Mouse (Mus musculus) left cerebral cortex, adult 2 months (tissue): ENCODE data around the gene Nagpa. TPM values are rescaled to one million over a fixed set of nuclear protein-coding genes. Genes with fewer than 3 reads are reported as not detected.

Source experiments
- DNase-seq, 2 experiments: peaks; one replicate each; pipeline ENCODE4 v3.0.0; 2021 to 2022; ENCODE audit warnings: low spot score in 2 of 2, mixed read lengths in 1 of 2; ENCODE audit errors: extremely low spot score in 1 of 2
- H3K27ac ChIP-seq: fragments of 200-600 bp; 2 replicates; pipeline ENCODE4 v1.8.1; 2022
- H3K4me3 ChIP-seq: fragments of 200-600 bp; 2 replicates; pipeline ENCODE4 v1.8.1; 2022
- CTCF ChIP-seq: fragments of 200-600 bp; IDR thresholded peaks from 2 replicates; pipeline ENCODE4 v1.8.1; 2022; ENCODE audit warnings: antibody characterized with exemption, mild to moderate bottlenecking, moderate library complexity
- intact Hi-C: fragments of 180-260 bp; cut with DNase I; formaldehyde crosslinking; loops from one replicate; pipeline ENCODE4 v1.15.1; 2025
- total RNA-seq, 2 experiments: library from RNA; stranded (reverse); gene quantifications; 2 replicates each; pipeline ENCODE4 v1.2.3; 2021

The Nagpa gene
- total RNA-seq, 2 experiments from 2014 or later = 12.6 to 14.5 TPM

- intact Hi-C loops = no loop called here
- H3K27ac ChIP-seq = peak within 1 kb of the TSS; percentile 50; the same call in 1 of the 2 replicates
These were observed 18.3 kb upstream of the Nagpa start, which contains the start of gene AU021092 for GRCm38 (mm10) chr16:5222140-5222539. TSS of gene AU021092 (minus strand) at chr16:5222299.

GRCm38 (mm10) chr16:5221403-5221802, 17.6 kb upstream of the Nagpa start:
- intact Hi-C loops = no loop called here
- no peak for DNase-seq
- Histone ChIP-seq H3K4me3 (no peak overlapping the region), H3K27ac (no peak overlapping the region)
- TF ChIP-seq CTCF = no peak

More at GRCm38 (mm10) chr16:5222140-5222539, 18.3 kb upstream of the Nagpa start, which contains the start of gene AU021092:
- no peak for TF ChIP-seq CTCF
- DNase-seq = no peak
- no peak within 1 kb of the TSS for H3K4me3 ChIP-seq

DNA sequence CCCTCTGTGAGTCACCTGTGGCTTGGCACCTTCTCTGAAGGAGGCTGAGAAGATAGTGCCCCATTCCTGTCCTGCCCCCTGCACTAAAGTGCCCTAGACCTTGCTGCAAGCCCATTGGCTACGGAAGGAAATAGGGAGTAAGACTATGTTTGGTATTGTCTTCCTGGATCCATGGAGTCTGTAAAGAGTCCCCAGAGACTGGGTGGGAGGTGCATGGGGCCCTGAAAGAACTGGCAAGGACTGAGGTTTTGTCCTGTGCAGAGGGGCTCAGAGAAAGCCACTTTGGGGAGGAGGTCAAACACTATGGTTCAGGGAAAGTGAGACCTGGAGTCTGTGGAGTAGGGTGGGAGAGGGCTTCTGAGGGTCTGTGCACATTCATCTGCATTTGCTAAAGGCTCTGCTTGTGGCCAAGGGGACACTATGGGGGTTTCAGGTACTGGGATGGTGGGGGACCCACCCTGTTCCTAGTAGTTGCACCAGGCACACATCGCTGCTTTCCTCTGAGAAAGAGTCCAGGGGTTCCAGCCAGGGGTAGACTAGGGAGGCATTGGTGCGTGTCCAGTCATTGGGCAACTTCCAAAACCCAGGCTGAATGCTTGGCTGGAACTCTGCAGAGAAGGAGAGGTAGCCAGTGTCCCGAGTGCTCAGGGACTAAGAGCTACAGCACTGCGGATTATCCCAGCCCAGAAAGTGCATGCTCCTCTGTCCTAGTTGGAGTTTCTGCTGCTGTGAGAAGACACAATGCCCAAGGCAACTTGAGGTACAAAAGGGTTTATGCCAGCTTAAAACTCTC, 13.7 kb upstream of the Nagpa start:
- Histone ChIP-seq H3K27ac (no peak overlapping the region), H3K4me3 (no peak overlapping the region)
- no peak for DNase-seq
- TF ChIP-seq CTCF = no peak
- intact Hi-C loops = no loop called here

GRCm38 (mm10) chr16:5216686-5217085, 12.9 kb upstream of the Nagpa start:
- no peak for DNase-seq
- H3K27ac ChIP-seq = no peak overlapping the region
- intact Hi-C loops = no loop called here
- H3K4me3 ChIP-seq = no peak overlapping the region
- no peak for TF ChIP-seq CTCF

DNA sequence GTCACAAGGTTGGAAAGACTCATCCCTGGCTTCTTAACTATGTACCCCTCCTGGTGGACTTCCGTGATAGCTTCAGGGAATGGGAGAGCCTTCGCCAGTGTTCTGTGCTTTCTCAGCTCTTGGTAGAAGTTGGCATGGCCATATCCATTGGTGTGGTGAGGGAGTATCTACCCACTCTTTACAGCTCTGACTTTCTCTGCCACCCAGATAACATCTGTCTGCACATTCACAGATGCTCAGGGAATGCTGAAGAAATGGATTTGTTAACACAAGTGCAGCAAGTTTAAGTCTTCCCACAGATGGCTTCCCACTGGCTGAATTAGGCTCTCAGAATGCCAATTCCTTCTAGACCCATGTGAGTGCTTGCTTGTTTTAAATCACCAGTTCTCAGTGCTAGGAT, 10.3 kb upstream of the Nagpa start:
- DNase-seq = no peak
- intact Hi-C loops = no loop called here
- no peak for TF ChIP-seq CTCF
- Histone ChIP-seq H3K27ac (no peak overlapping the region), H3K4me3 (no peak overlapping the region)

DNA sequence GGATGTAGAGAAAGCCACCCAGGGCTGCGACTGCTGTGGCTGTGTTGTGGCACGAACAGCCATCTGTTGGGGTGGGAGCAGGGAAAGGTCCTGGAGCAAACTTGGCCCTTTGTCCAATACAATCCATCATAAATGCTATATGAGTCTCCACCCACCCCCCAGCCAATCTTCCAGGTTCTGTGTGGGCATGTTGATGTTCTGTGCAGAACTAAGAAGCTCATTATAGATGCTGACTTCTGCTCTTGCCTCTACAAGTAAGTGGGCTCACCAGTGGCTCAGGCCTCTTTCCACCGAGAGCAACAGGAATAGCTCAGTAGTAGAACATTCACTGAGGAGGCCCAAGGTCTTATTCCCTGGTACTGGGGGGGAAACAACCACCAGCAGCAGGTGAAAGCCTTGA, 8.3 kb upstream of the Nagpa start:
- intact Hi-C loops = no loop called here
- no peak for DNase-seq
- TF ChIP-seq CTCF = no peak
- no peak overlapping the region for H3K27ac ChIP-seq
- H3K4me3 ChIP-seq = no peak overlapping the region

DNA sequence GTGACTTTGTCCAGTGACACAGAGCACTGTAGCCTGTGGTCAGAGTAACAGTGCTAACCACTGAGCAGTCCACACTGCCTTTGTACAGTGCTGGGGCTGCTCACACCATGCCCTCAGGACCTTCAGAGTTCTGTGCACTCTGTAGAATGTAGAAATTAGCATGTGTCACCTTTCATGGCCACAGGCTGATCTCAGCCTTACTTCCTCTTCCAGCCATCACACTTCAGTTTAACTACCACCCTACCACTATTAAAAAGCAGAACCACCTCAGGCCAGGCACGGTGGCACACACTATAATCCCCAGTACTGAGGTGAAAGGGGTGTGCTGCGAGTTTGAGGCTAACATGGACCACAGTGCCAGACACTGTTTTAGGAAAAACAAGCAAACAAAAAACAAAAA, 6.6 kb upstream of the Nagpa start:
- intact Hi-C loops = no loop called here
- no peak overlapping the region for H3K27ac ChIP-seq

DNA sequence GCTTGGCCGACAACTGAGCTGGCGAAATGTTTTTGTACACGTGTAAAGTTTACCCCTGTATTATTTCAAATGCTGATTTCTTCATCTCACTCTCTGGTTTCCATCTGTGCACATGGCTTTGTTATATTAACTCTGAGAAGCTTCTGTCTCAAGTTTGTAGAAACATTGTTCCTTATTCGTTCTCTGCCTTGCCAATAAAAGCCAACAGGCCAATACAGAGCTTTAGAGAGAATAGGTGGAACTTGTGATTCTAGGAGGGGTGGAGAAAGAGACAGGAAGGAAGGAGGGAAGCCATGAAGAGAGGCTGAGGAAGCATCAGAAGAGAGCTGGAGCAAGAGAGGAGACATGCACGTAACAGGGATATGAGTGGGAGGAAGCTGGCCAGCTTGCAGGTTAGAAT, 2.2 kb upstream of the Nagpa start:
- TF ChIP-seq CTCF = no peak
- Histone ChIP-seq H3K4me3 (no peak overlapping the region), H3K27ac (no peak overlapping the region)
- intact Hi-C loops = no loop called here
- DNase-seq = no peak

More for the DNA sequence above, 6.6 kb upstream of the Nagpa start:
- no peak for DNase-seq
- H3K4me3 ChIP-seq = no peak overlapping the region
- TF ChIP-seq CTCF = no peak

GRCm38 (mm10) chr16:5205431-5205970, 1.7 kb upstream of the Nagpa start:
- Histone ChIP-seq H3K4me3 (no peak overlapping the region), H3K27ac (no peak overlapping the region)
- TF ChIP-seq CTCF = no peak
- intact Hi-C loops = no loop called here
- no peak for DNase-seq

DNA sequence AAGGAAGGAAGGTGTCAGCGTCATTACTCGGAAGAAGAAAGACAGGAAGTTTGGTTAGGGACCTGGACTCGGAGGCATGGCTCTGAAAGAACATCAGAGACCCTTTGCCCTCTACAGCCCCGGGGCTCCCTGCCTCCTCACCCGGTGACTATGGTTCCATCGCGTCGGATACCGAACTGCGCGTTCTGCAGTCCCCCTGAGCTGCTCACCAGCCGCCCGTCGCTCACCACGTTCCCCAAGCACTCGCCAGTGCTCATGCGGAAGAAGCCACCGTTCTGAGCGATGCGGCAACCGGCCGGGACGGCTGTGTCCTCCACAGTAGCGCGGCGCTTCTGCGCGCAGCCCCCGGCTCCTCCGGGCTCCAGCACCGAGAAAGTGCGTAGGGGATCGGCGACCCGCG, 612 bp downstream of the Nagpa start:
- intact Hi-C loops = loop anchor here (2.0 to 5.0 kb wide), 4 partner anchors 30 to 332 kb away; partner anchors contain the start of genes Alg1 and Ubn1
- no peak for TF ChIP-seq CTCF
- H3K4me3 ChIP-seq = peak overlapping the region; percentile 96
- peak in 1 of 2 experiments; percentile 40 for DNase-seq
- peak overlapping the region; percentile 83 for H3K27ac ChIP-seq

GRCm38 (mm10) chr16:5202681-5203080, 1.1 kb downstream of the Nagpa start:
- peak; percentile 46 to 54 for DNase-seq
- H3K27ac ChIP-seq = no peak overlapping the region
- H3K4me3 ChIP-seq = peak overlapping the region; percentile 96
- TF ChIP-seq CTCF = peak; percentile 77
- intact Hi-C loops = loop anchor here (1.0 to 5.0 kb wide), 5 partner anchors 30 to 332 kb away; partner anchors contain the start of genes Alg1 and Ubn1

- H3K27ac ChIP-seq = no peak overlapping the region
- intact Hi-C loops = no loop called here
- H3K4me3 ChIP-seq = no peak overlapping the region
- peak in 1 of 2 experiments; percentile 45 for DNase-seq
- peak; percentile 73 for TF ChIP-seq CTCF
These were observed 8.7 kb downstream of the Nagpa start for GRCm38 (mm10) chr16:5195080-5195479.
